Mouse (Mus musculus) intestine, embryonic 14.5 days (tissue): ENCODE measurements at regions not wholly inside any gene's neighbourhood (a gene's known extent, or its start where the extent isn't known, plus 50 kb on each side); places are given as distances from the start of the nearest gene placed in this dataset.

Source experiments
- ATAC-seq: fragments of 200-750 bp; cut with Nextera tagmentation; replicated peaks from 2 replicates; pipeline ENCODE4 v1.8.0; 2017; ENCODE audit warnings: low read depth, moderate number of reproducible peaks, moderate TSS enrichment, moderate library complexity; ENCODE audit not compliant: low FRiP score, low TSS enrichment
- DNase-seq: peaks from one replicate; pipeline ENCODE4 v3.0.0-alpha.2; 2018; ENCODE audit warnings: low spot score
- H3K27ac ChIP-seq: fragments of 300-500 bp; sonication (generic); 2 replicates; pipeline ENCODE4 v1.5.1; 2014; ENCODE audit warnings: low read depth, mild to moderate bottlenecking, control low read depth
- H3K27me3 ChIP-seq: fragments of 300-500 bp; sonication (generic); replicated peaks from 2 replicates; pipeline ENCODE4 v1.6.1; 2014; ENCODE audit warnings: low read length, control low read depth; ENCODE audit not compliant: control insufficient read depth, insufficient read depth
- H3K36me3 ChIP-seq: fragments of 300-500 bp; sonication (generic); 2 replicates; pipeline ENCODE4 v1.6.1; 2014; ENCODE audit warnings: low read length, control low read depth; ENCODE audit not compliant: control insufficient read depth, insufficient read depth
- H3K4me1 ChIP-seq: fragments of 300-500 bp; sonication (generic); replicated peaks from 2 replicates; pipeline ENCODE4 v1.6.1; 2014; ENCODE audit warnings: low read length, control low read depth, mixed read lengths; ENCODE audit not compliant: control insufficient read depth, insufficient read depth
- H3K4me2 ChIP-seq: fragments of 300-500 bp; sonication (generic); 2 replicates; pipeline ENCODE4 v1.6.1; 2014; ENCODE audit warnings: low read length
- H3K4me3 ChIP-seq: fragments of 300-500 bp; sonication (generic); 2 replicates; pipeline ENCODE4 v1.5.1; 2014; ENCODE audit warnings: low read depth, low read length, control low read depth, mixed read lengths
- H3K9ac ChIP-seq: fragments of 300-500 bp; sonication (generic); 2 replicates; pipeline ENCODE4 v1.6.1; 2014; ENCODE audit warnings: mild to moderate bottlenecking, low read length
- H3K9me3 ChIP-seq: fragments of 300-500 bp; sonication (generic); 2 replicates; pipeline ENCODE4 v1.6.1; 2016; ENCODE audit warnings: low read length, control low read depth; ENCODE audit not compliant: control insufficient read depth
- WGBS: fragments of 180-500 bp; shearing (Covaris S2); extraction: QIAGEN DNeasy Blood & Tissue Kit; methylation state at CpG from one replicate; pipeline ENCODE4 v1.1.7; 2014; 5-methylcytosine and 5-hydroxymethylcytosine counted together

- no peak overlapping the region for H3K27ac ChIP-seq
- WGBS, result 7% methylated on average over 3 of the region's 3 CpGs
Observed at GRCm38 (mm10) chr13:83722791-83723190, 219.0 kb downstream of the Mef2c start.

GRCm38 (mm10) chr13:83723396-83723795 lies 219.6 kb downstream of the Mef2c start:
- no peak overlapping the region for H3K4me2 ChIP-seq
- H3K4me3 ChIP-seq, result no peak overlapping the region
- H3K36me3 ChIP-seq, result no peaks in the 10 kb centered on the region
- H3K4me1 ChIP-seq, result no peaks in the 10 kb centered on the region
- no peak overlapping the region for H3K27ac ChIP-seq
- ATAC-seq (no peak), DNase-seq (no peak)
- H3K9ac ChIP-seq, result no peak overlapping the region
- WGBS, result 17% methylated on average over 2 of the region's 2 CpGs
- no peaks in the 10 kb centered on the region; the same call in 1 of the 2 replicates for H3K9me3 ChIP-seq
- peaks cover 100% of the 10 kb centered on the region for H3K27me3 ChIP-seq

More at GRCm38 (mm10) chr13:83722791-83723190, 219.0 kb downstream of the Mef2c start:
- Histone ChIP-seq H3K4me3 (no peak overlapping the region; the same call in 1 of the 2 replicates), H3K4me1 (no peaks in the 10 kb centered on the region), H3K36me3 (no peaks in the 10 kb centered on the region), H3K9ac (no peak overlapping the region), H3K27me3 (peaks cover 100% of the 10 kb centered on the region), H3K9me3 (no peaks in the 10 kb centered on the region; the same call in 1 of the 2 replicates), H3K4me2 (no peak overlapping the region)
- ATAC-seq (no peak), DNase-seq (no peak)

- ATAC-seq, result no peak
- H3K9me3 ChIP-seq, result no peaks in the 10 kb centered on the region; the same call in 1 of the 2 replicates
- H3K27me3 ChIP-seq, result peaks cover 99% of the 10 kb centered on the region
- H3K27ac ChIP-seq, result no peak overlapping the region
- no peak overlapping the region for H3K9ac ChIP-seq
- H3K36me3 ChIP-seq, result no peaks in the 10 kb centered on the region
- DNase-seq, result no peak
- H3K4me1 ChIP-seq, result no peaks in the 10 kb centered on the region
- no peak overlapping the region for H3K4me3 ChIP-seq
- WGBS, result 21% methylated on average over 3 of the region's 3 CpGs
- H3K4me2 ChIP-seq, result no peak overlapping the region
Observed at GRCm38 (mm10) chr13:83724196-83724595, 220.4 kb downstream of the Mef2c start.

- Histone ChIP-seq H3K9me3 (no peaks in the 10 kb centered on the region; the same call in 1 of the 2 replicates), H3K27me3 (peaks cover 98% of the 10 kb centered on the region), H3K4me2 (no peak overlapping the region), H3K27ac (no peak overlapping the region), H3K36me3 (no peaks in the 10 kb centered on the region), H3K4me3 (no peak overlapping the region), H3K4me1 (peaks cover 3% of the 10 kb centered on the region; the same call in 1 of the 2 replicates), H3K9ac (no peak overlapping the region)
- DNase-seq, result peak; percentile 83
- WGBS, result 2% methylated on average over 11 of the region's 11 CpGs
- peak; percentile 56 for ATAC-seq
Observed at GRCm38 (mm10) chr13:83724995-83725394, 221.2 kb downstream of the Mef2c start.

GRCm38 (mm10) chr13:83725831-83726230 lies 222.0 kb downstream of the Mef2c start:
- WGBS, result 8% methylated on average over 13 of the region's 13 CpGs

GRCm38 (mm10) chr13:83726346-83726975 lies 222.6 kb downstream of the Mef2c start:
- H3K4me2 ChIP-seq, result peak overlapping the region; percentile 3; the same call in 1 of the 2 replicates
- H3K4me1 ChIP-seq, result peaks cover 3% of the 10 kb centered on the region; the same call in 1 of the 2 replicates
- H3K9ac ChIP-seq, result no peak overlapping the region
- ATAC-seq (no peak), DNase-seq (no peak)
- H3K9me3 ChIP-seq, result no peaks in the 10 kb centered on the region; the same call in 1 of the 2 replicates
- no peak overlapping the region for H3K27ac ChIP-seq
- H3K36me3 ChIP-seq, result no peaks in the 10 kb centered on the region
- 5% methylated on average over 13 of the region's 13 CpGs for WGBS
- H3K4me3 ChIP-seq, result no peak overlapping the region
- H3K27me3 ChIP-seq, result peaks cover 90% of the 10 kb centered on the region

More at GRCm38 (mm10) chr13:83725831-83726230, 222.0 kb downstream of the Mef2c start:
- Histone ChIP-seq H3K4me1 (peaks cover 3% of the 10 kb centered on the region; the same call in 1 of the 2 replicates), H3K4me2 (no peak overlapping the region), H3K9me3 (no peaks in the 10 kb centered on the region; the same call in 1 of the 2 replicates), H3K27me3 (peaks cover 94% of the 10 kb centered on the region), H3K27ac (no peak overlapping the region), H3K9ac (no peak overlapping the region), H3K36me3 (no peaks in the 10 kb centered on the region), H3K4me3 (no peak overlapping the region)
- ATAC-seq (no peak), DNase-seq (peak; percentile 57)

- H3K9me3 ChIP-seq, result no peaks in the 10 kb centered on the region; the same call in 1 of the 2 replicates
- H3K4me1 ChIP-seq, result peaks cover 3% of the 10 kb centered on the region; the same call in 1 of the 2 replicates
- peaks cover 90% of the 10 kb centered on the region for H3K27me3 ChIP-seq
- no peaks in the 10 kb centered on the region for H3K36me3 ChIP-seq
- no peak overlapping the region for H3K9ac ChIP-seq
- H3K4me2 ChIP-seq, result peak overlapping the region; percentile 3; the same call in 1 of the 2 replicates
- WGBS, result under 1% methylated on average over 36 of the region's 38 CpGs
- no peak for ATAC-seq
- H3K27ac ChIP-seq, result no peak overlapping the region
- peak overlapping the region; percentile 15; the same call in 1 of the 2 replicates for H3K4me3 ChIP-seq
- DNase-seq, result peak; percentile 67
Observed at GRCm38 (mm10) chr13:83727051-83727765, 223.4 kb downstream of the Mef2c start.

GRCm38 (mm10) chr13:83727766-83728395 lies 224.0 kb downstream of the Mef2c start:
- Histone ChIP-seq H3K9me3 (no peaks in the 10 kb centered on the region; the same call in 1 of the 2 replicates), H3K27ac (no peak overlapping the region), H3K4me2 (no peak overlapping the region), H3K36me3 (no peaks in the 10 kb centered on the region), H3K4me3 (0 out of 2 replicates have a peak overlapping the region, but pooled peaks have one; percentile 15), H3K4me1 (peaks cover 3% of the 10 kb centered on the region; the same call in 1 of the 2 replicates), H3K27me3 (peaks cover 90% of the 10 kb centered on the region), H3K9ac (no peak overlapping the region)
- ATAC-seq (no peak), DNase-seq (no peak)
- 12% methylated on average over 9 of the region's 9 CpGs for WGBS
